Mouse (Mus musculus) liver, adult 2 months (tissue): ENCODE data around the gene Raf1. TPM values are rescaled to one million over a fixed set of nuclear protein-coding genes. Genes with fewer than 3 reads are reported as not detected.

Experiments
- DNase-seq: peaks from one replicate; pipeline ENCODE4 v3.0.0-alpha.2; 2011; ENCODE audit warnings: low read depth, low spot score; ENCODE audit errors: extremely low read depth
- H3K27ac ChIP-seq: fragments of 200-500 bp; replicated peaks from 2 replicates; pipeline ENCODE4 v1.5.1; 2012; ENCODE audit warnings: low read depth, mild to moderate bottlenecking, control low read depth, inconsistent platforms, low read length; ENCODE audit not compliant: insufficient read depth
- H3K27me3 ChIP-seq: fragments of 200-500 bp; 2 replicates; pipeline ENCODE4 v1.6.1; 2012; ENCODE audit warnings: mild to moderate bottlenecking, moderate library complexity, low read length, inconsistent platforms; ENCODE audit not compliant: control insufficient read depth, insufficient read depth
- H3K36me3 ChIP-seq: fragments of 200-500 bp; 2 replicates; pipeline ENCODE4 v1.6.1; 2012; ENCODE audit warnings: low read length, inconsistent platforms; ENCODE audit not compliant: control insufficient read depth, insufficient read depth
- H3K4me1 ChIP-seq: fragments of 200-500 bp; 2 replicates; pipeline ENCODE4 v1.6.1; 2011; ENCODE audit warnings: low read length; ENCODE audit not compliant: control insufficient read depth, insufficient read depth
- H3K4me3 ChIP-seq: fragments of 200-500 bp; 2 replicates; pipeline ENCODE4 v1.5.1; 2011; ENCODE audit warnings: low read depth, mild to moderate bottlenecking, control low read depth, low read length, moderate library complexity; ENCODE audit not compliant: insufficient read depth
- H3K79me2 ChIP-seq: fragments of 200-500 bp; 2 replicates; pipeline ENCODE4 v1.6.1; 2012; ENCODE audit warnings: inconsistent platforms, mild to moderate bottlenecking, low read length, moderate library complexity; ENCODE audit not compliant: control insufficient read depth, insufficient read depth
- H3K9ac ChIP-seq: fragments of 200-500 bp; 2 replicates; pipeline ENCODE4 v1.6.1; 2012; ENCODE audit warnings: low read depth, mild to moderate bottlenecking, control low read depth, inconsistent platforms, low read length
- CTCF ChIP-seq: fragments of 200-500 bp; IDR thresholded peaks from 2 replicates; pipeline ENCODE4 v1.5.1; 2011; ENCODE audit warnings: low read depth, low read length, control low read depth
- POLR2A ChIP-seq: fragments of 200-500 bp; IDR thresholded peaks from 2 replicates; pipeline ENCODE4 v1.6.1; 2011; ENCODE audit warnings: low read length, control low read depth; ENCODE audit not compliant: insufficient read depth; ENCODE audit errors: extremely low read depth
- WGBS: fragments of 180-500 bp; shearing (Covaris S2); methylation state at CpG from one replicate; pipeline ENCODE4 v1.1.7; 2018; 5-methylcytosine and 5-hydroxymethylcytosine counted together
- polyA plus RNA-seq: library from polyadenylated mRNA; depleted of rRNA; stranded (reverse); fragments of >200 nt; gene quantifications from 2 replicates; pipeline ENCODE4 v1.2.3, GENCODE M21; 2012; rRNA removed
- total RNA-seq: library from RNA; depleted of rRNA; stranded (reverse); fragments of >200 nt; gene quantifications from 2 replicates; pipeline ENCODE4 v1.2.3, GENCODE M21; 2014; rRNA removed

Raf1 gene
- total and polyA plus RNA-seq, 2 experiments, result 71.0 to 129 TPM

- H3K9ac ChIP-seq, result no peak overlapping the region
- peak; percentile 37 for DNase-seq
- no peaks in the 10 kb centered on the region for H3K79me2 ChIP-seq
- H3K27ac ChIP-seq, result no peak overlapping the region
- H3K4me1 ChIP-seq, result no peaks in the 10 kb centered on the region
- TF ChIP-seq POLR2A (no peak), CTCF (no peak)
- no peaks in the 10 kb centered on the region for H3K27me3 ChIP-seq
- no peaks in the 10 kb centered on the region; the same call in none of the 2 replicates for H3K36me3 ChIP-seq
- no peak overlapping the region for H3K4me3 ChIP-seq
- WGBS, result 56% methylated on average over 9 of the region's 9 CpGs
Observed at GRCm38 (mm10) chr6:115577941-115578340, 98.5 kb downstream of the Raf1 start.

GRCm38 (mm10) chr6:115577407-115577806 is 99.0 kb downstream of the Raf1 start:
- no peaks in the 10 kb centered on the region; the same call in none of the 2 replicates for H3K36me3 ChIP-seq
- H3K27me3 ChIP-seq, result no peaks in the 10 kb centered on the region
- H3K4me1 ChIP-seq, result no peaks in the 10 kb centered on the region
- DNase-seq, result no peak
- H3K9ac ChIP-seq, result no peak overlapping the region
- WGBS, result 87% methylated on average over 5 of the region's 5 CpGs
- no peak overlapping the region for H3K27ac ChIP-seq
- H3K79me2 ChIP-seq, result no peaks in the 10 kb centered on the region
- TF ChIP-seq POLR2A, result no peak
- TF ChIP-seq CTCF, result no peak
- no peak overlapping the region for H3K4me3 ChIP-seq

GRCm38 (mm10) chr6:115574171-115574570 is 102.3 kb downstream of the Raf1 start:
- Histone ChIP-seq H3K27me3 (no peaks in the 10 kb centered on the region), H3K79me2 (no peaks in the 10 kb centered on the region), H3K4me3 (no peak overlapping the region), H3K36me3 (peaks cover 3% of the 10 kb centered on the region), H3K27ac (no peak overlapping the region), H3K4me1 (no peaks in the 10 kb centered on the region), H3K9ac (no peak overlapping the region)
- DNase-seq, result no peak
- TF ChIP-seq POLR2A (no peak), CTCF (no peak)
- WGBS, result 94% methylated on average over 7 of the region's 7 CpGs

Other genes with a start within 250 kb of the Raf1 start
- 4.1 and 5.6 TPM in 2 replicates for gene Tsen2, start 132.0 kb downstream of the Raf1 start, total RNA-seq
- gene Tsen2, start 132.0 kb downstream of the Raf1 start, polyA plus RNA-seq, result 2.8 and 3.4 TPM in 2 replicates
- gene Mkrn2os, start 84.1 kb downstream of the Raf1 start, total RNA-seq, result 19.2 and 19.5 TPM in 2 replicates
- 25.4 and 29.3 TPM in 2 replicates for gene Mkrn2os, start 84.1 kb downstream of the Raf1 start, polyA plus RNA-seq
- gene Mkrn2, start 74.7 kb downstream of the Raf1 start, total RNA-seq, result 18.9 and 19.9 TPM in 2 replicates
- 44.0 and 58.1 TPM in 2 replicates for gene Mkrn2, start 74.7 kb downstream of the Raf1 start, polyA plus RNA-seq
- not detected in 2 replicates for gene Tmem40, start 85.8 kb upstream of the Raf1 start, total RNA-seq
- gene Tmem40, start 85.8 kb upstream of the Raf1 start, polyA plus RNA-seq, result 0.10 TPM in 1 of 2 replicates, not detected in the other
- gene Cand2, start 97.9 kb upstream of the Raf1 start, total RNA-seq, result 0.18 and 0.40 TPM in 2 replicates
- gene Cand2, start 97.9 kb upstream of the Raf1 start, polyA plus RNA-seq, result 0.25 and 0.57 TPM in 2 replicates
- gene Rpl32, start 132.1 kb upstream of the Raf1 start, total RNA-seq, result 1,017 and 1,033 TPM in 2 replicates
- 177 and 193 TPM in 2 replicates for gene Rpl32, start 132.1 kb upstream of the Raf1 start, polyA plus RNA-seq
- gene Efcab12, start 161.8 kb upstream of the Raf1 start, total RNA-seq, result 0.07 and 0.09 TPM in 2 replicates
- gene Efcab12, start 161.8 kb upstream of the Raf1 start, polyA plus RNA-seq, result 0.05 and 0.11 TPM in 2 replicates
- gene Mbd4, start 176.7 kb upstream of the Raf1 start, total RNA-seq, result 1.1 and 1.8 TPM in 2 replicates
- gene Mbd4, start 176.7 kb upstream of the Raf1 start, polyA plus RNA-seq, result 0.21 and 0.31 TPM in 2 replicates
- gene Ift122, start 176.8 kb upstream of the Raf1 start, total RNA-seq, result 3.0 and 3.6 TPM in 2 replicates
- gene Ift122, start 176.8 kb upstream of the Raf1 start, polyA plus RNA-seq, result 2.0 TPM in 2 replicates